Mouse (Mus musculus) neural tube, embryonic 11.5 days (tissue): ENCODE data around the gene Rgs9bp. TPM values are rescaled to one million over a fixed set of nuclear protein-coding genes. Genes with fewer than 3 reads are reported as not detected.

ENCODE experiments used
- ATAC-seq: fragments of 200-750 bp; cut with Nextera tagmentation; 2 replicates; pipeline ENCODE4 v1.8.0; 2017; ENCODE audit warnings: moderate number of reproducible peaks, mild to moderate bottlenecking, moderate TSS enrichment, moderate library complexity; ENCODE audit not compliant: insufficient read depth, low FRiP score, low TSS enrichment
- DNase-seq: peaks from one replicate; pipeline ENCODE4 v3.0.0-alpha.2; 2015; ENCODE audit warnings: low spot score
- H3K27ac ChIP-seq: fragments of 300-500 bp; sonication (generic); 2 replicates; pipeline ENCODE4 v1.5.1; 2014; ENCODE audit warnings: low read depth, mild to moderate bottlenecking, low read length
- H3K27me3 ChIP-seq: fragments of 300-500 bp; sonication (generic); 2 replicates; pipeline ENCODE4 v1.6.1; 2014; ENCODE audit warnings: mild to moderate bottlenecking, low read length, mixed read lengths; ENCODE audit not compliant: control insufficient read depth, insufficient read depth
- H3K36me3 ChIP-seq: fragments of 300-500 bp; sonication (generic); 2 replicates; pipeline ENCODE4 v1.6.1; 2014; ENCODE audit warnings: mild to moderate bottlenecking, low read length, moderate library complexity, mixed read lengths; ENCODE audit not compliant: control insufficient read depth, insufficient read depth
- H3K4me1 ChIP-seq: fragments of 300-500 bp; sonication (generic); 2 replicates; pipeline ENCODE4 v1.6.1; 2014; ENCODE audit warnings: low read length, mixed read lengths; ENCODE audit not compliant: control insufficient read depth, insufficient read depth
- H3K4me2 ChIP-seq: fragments of 300-500 bp; sonication (generic); 2 replicates; pipeline ENCODE4 v1.6.1; 2014; ENCODE audit warnings: low read depth, mild to moderate bottlenecking, moderate library complexity
- H3K4me3 ChIP-seq: fragments of 300-500 bp; sonication (generic); 2 replicates; pipeline ENCODE4 v1.5.1; 2014; ENCODE audit warnings: low read depth, low read length
- H3K9ac ChIP-seq: fragments of 300-500 bp; sonication (generic); 2 replicates; pipeline ENCODE4 v1.6.1; 2014; ENCODE audit warnings: mild to moderate bottlenecking, low read length
- H3K9me3 ChIP-seq: fragments of 300-500 bp; sonication (generic); 2 replicates; pipeline ENCODE4 v1.6.1; 2016; ENCODE audit warnings: low read length; ENCODE audit not compliant: control insufficient read depth
- WGBS: fragments of 180-500 bp; shearing (Covaris S2); extraction: QIAGEN DNeasy Blood & Tissue Kit; methylation state at CpG from one replicate; pipeline ENCODE4 v1.1.7; 2014; 5-methylcytosine and 5-hydroxymethylcytosine counted together
- polyA plus RNA-seq: library from polyadenylated mRNA; unstranded; fragments of >200 nt; fragmentation: Nextera tagmentation; extraction: Ambion mirVana; gene quantifications from 2 replicates; pipeline ENCODE4 v1.2.1, GENCODE M21; 2014

Gene Rgs9bp
- polyA plus RNA-seq, 1 experiment from 2014 or later, result 0.24 TPM

DNA sequence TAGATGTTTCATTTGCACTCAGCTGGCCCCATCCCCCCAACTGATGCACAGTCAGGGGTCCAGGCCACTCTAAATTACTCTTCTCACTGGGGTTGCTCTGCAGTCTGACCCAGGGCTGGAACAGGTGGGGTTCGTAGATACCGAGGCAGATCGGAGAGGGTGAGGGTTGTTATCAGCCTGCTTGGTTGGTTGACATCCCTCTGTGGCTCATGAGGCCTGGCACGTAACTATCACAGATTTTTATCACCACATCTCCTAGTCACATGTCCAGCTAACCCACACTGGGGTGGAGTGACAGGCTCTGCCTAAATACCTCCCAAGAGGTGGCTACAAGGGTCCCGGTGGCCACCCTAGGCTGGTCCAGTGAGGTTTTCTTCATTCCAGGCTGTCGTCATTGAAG is 15.7 kb upstream of the Rgs9bp start:
- Histone ChIP-seq H3K4me1 (no peaks in the 10 kb centered on the region), H3K36me3 (peaks cover 2% of the 10 kb centered on the region; the same call in 1 of the 2 replicates), H3K27ac (no peak overlapping the region), H3K27me3 (no peaks in the 10 kb centered on the region), H3K4me2 (no peak overlapping the region), H3K9ac (no peak overlapping the region), H3K4me3 (no peak overlapping the region), H3K9me3 (no peaks in the 10 kb centered on the region)
- no peak for DNase-seq
- 96% methylated on average over 6 of the region's 6 CpGs for WGBS
- no peak for ATAC-seq

- no peak for ATAC-seq
- Histone ChIP-seq H3K9me3 (no peaks in the 10 kb centered on the region), H3K4me3 (no peak overlapping the region), H3K4me1 (no peaks in the 10 kb centered on the region), H3K27ac (no peak overlapping the region), H3K36me3 (peaks cover 4% of the 10 kb centered on the region), H3K27me3 (no peaks in the 10 kb centered on the region), H3K9ac (no peak overlapping the region), H3K4me2 (no peak overlapping the region)
- no peak for DNase-seq
- WGBS, result 94% methylated on average over 10 of the region's 10 CpGs
Observed at GRCm38 (mm10) chr7:35600031-35600430, 14.6 kb upstream of the Rgs9bp start.

DNA sequence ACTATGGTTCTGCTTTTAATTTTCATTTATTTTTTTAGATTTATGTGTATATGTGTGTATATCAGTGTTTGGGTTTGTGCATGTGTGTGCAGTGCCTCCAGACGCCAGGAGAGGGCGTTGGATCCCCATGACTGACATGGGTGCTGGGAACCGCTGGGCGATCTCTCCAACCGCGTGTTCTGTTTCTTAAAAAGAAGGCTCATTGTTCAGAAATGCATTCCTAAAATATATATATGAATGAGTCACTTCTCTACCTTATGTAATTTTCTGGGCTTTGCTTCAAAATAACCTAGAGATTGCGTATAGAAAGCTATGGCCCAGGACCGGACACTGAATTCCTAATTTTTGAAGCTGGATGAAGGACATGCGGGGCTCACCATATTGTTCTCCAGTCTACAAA is 14.1 kb upstream of the Rgs9bp start:
- Histone ChIP-seq H3K4me3 (no peak overlapping the region), H3K36me3 (peaks cover 4% of the 10 kb centered on the region), H3K9me3 (no peaks in the 10 kb centered on the region), H3K4me1 (no peaks in the 10 kb centered on the region), H3K4me2 (no peak overlapping the region), H3K27ac (no peak overlapping the region), H3K9ac (no peak overlapping the region), H3K27me3 (no peaks in the 10 kb centered on the region)
- ATAC-seq (no peak), DNase-seq (no peak)
- WGBS, result 94% methylated on average over 9 of the region's 9 CpGs

GRCm38 (mm10) chr7:35594311-35594710 is 8.9 kb upstream of the Rgs9bp start:
- 86% methylated on average over 5 of the region's 5 CpGs for WGBS
- Histone ChIP-seq H3K36me3 (peaks cover 2% of the 10 kb centered on the region), H3K9ac (no peak overlapping the region), H3K4me1 (no peaks in the 10 kb centered on the region), H3K4me2 (no peak overlapping the region), H3K9me3 (no peaks in the 10 kb centered on the region), H3K4me3 (no peak overlapping the region), H3K27me3 (no peaks in the 10 kb centered on the region), H3K27ac (no peak overlapping the region)
- no peak for ATAC-seq
- no peak for DNase-seq

- no peak for ATAC-seq
- 94% methylated on average over 10 of the region's 10 CpGs for WGBS
Observed at GRCm38 (mm10) chr7:35590731-35591191, 5.4 kb upstream of the Rgs9bp start.

GRCm38 (mm10) chr7:35589485-35589884 is 4.1 kb upstream of the Rgs9bp start:
- no peaks in the 10 kb centered on the region for H3K9me3 ChIP-seq

More at GRCm38 (mm10) chr7:35590731-35591191, 5.4 kb upstream of the Rgs9bp start:
- Histone ChIP-seq H3K9ac (no peak overlapping the region), H3K27ac (no peak overlapping the region), H3K4me3 (no peak overlapping the region), H3K4me1 (peaks cover 5% of the 10 kb centered on the region; the same call in 1 of the 2 replicates), H3K4me2 (no peak overlapping the region), H3K27me3 (no peaks in the 10 kb centered on the region), H3K9me3 (no peaks in the 10 kb centered on the region), H3K36me3 (peaks cover 2% of the 10 kb centered on the region)
- no peak for DNase-seq

DNA sequence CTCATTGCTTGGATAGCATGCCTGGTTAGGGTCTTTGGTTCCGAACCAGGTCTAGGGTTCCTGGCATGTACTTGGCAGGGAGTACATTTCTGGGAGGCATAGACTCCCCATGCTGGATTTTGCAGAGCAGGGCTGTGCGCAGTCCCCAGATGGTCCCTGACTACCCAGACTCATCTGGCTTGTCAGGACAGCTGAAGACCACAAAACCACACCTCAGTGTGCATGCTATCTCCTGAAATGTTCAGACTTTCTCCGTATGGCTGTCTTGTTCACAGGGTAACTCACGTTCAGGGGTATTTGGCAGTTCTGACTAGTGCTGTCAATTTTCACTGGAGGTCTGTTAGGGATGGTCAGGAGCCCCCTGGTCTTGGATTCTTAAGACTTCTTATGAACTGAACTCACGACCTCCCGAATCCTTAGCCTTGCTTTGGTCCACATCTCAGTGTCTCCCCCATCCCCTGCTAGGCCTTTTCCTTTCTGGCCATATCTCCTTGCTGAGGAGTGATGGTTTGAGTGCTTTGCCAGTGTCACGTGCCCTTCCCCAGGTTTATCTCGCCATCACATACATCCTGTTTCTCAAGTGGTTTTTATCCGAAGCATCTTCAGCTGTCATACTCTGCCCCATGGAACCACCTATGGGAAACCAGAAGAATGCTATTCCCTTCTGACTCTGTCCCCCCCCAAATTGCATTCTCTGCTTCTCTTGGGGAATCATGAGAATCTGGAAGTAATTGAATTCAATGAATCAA is 3.5 kb upstream of the Rgs9bp start:
- DNase-seq (no peak), ATAC-seq (no peak)
- H3K9ac ChIP-seq, result no peak overlapping the region
- peaks cover 14% of the 10 kb centered on the region for H3K27me3 ChIP-seq
- H3K4me3 ChIP-seq, result no peak overlapping the region
- no peak overlapping the region for H3K27ac ChIP-seq
- no peaks in the 10 kb centered on the region for H3K9me3 ChIP-seq
- H3K4me2 ChIP-seq, result no peak overlapping the region
- 88% methylated on average over 9 of the region's 9 CpGs for WGBS
- H3K36me3 ChIP-seq, result no peaks in the 10 kb centered on the region; the same call in 1 of the 2 replicates
- H3K4me1 ChIP-seq, result peaks cover 9% of the 10 kb centered on the region

More at GRCm38 (mm10) chr7:35589485-35589884, 4.1 kb upstream of the Rgs9bp start:
- 85% methylated on average over 7 of the region's 7 CpGs for WGBS
- Histone ChIP-seq H3K27ac (no peak overlapping the region), H3K4me3 (no peak overlapping the region), H3K4me1 (peaks cover 7% of the 10 kb centered on the region), H3K36me3 (no peaks in the 10 kb centered on the region; the same call in 1 of the 2 replicates), H3K9ac (no peak overlapping the region), H3K27me3 (peaks cover 8% of the 10 kb centered on the region), H3K4me2 (no peak overlapping the region)
- DNase-seq, result no peak
- ATAC-seq, result no peak

DNA sequence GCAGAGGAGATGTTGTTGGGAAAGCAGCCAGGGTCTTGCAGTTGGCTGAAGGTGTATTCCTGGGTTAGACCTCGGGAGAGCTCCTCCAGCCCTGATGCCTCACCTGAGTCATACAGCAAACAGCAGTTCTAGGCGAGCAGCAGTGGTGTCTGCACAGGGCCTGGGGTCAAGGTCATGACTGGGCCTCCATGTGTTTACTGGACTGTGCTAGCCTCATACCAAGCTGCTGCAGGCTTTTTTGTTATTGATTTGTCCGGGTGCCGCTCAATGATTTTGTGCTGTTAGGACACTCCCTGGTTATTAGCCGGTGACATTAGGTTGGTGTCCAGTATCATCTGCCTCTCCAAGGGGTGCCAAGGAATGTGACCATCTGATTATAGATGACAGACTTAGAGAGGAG is 2.3 kb upstream of the Rgs9bp start:
- no peak for ATAC-seq
- 82% methylated on average over 5 of the region's 5 CpGs for WGBS
- no peaks in the 10 kb centered on the region; the same call in 1 of the 2 replicates for H3K36me3 ChIP-seq
- H3K27ac ChIP-seq, result no peak overlapping the region
- no peak for DNase-seq
- peaks cover 9% of the 10 kb centered on the region for H3K4me1 ChIP-seq
- no peak overlapping the region for H3K4me2 ChIP-seq
- H3K9ac ChIP-seq, result no peak overlapping the region
- peaks cover 21% of the 10 kb centered on the region for H3K27me3 ChIP-seq
- no peaks in the 10 kb centered on the region for H3K9me3 ChIP-seq
- no peak overlapping the region for H3K4me3 ChIP-seq

GRCm38 (mm10) chr7:35586906-35587445 is 1.6 kb upstream of the Rgs9bp start:
- peaks cover 9% of the 10 kb centered on the region for H3K4me1 ChIP-seq
- no peaks in the 10 kb centered on the region for H3K9me3 ChIP-seq
- peak overlapping the region; percentile 83 for H3K9ac ChIP-seq
- peak overlapping the region; percentile 100 for H3K4me2 ChIP-seq
- ATAC-seq (no peak), DNase-seq (no peak)
- peaks cover 21% of the 10 kb centered on the region for H3K27me3 ChIP-seq
- peak overlapping the region; percentile 82 for H3K4me3 ChIP-seq
- no peak overlapping the region for H3K27ac ChIP-seq
- H3K36me3 ChIP-seq, result no peaks in the 10 kb centered on the region
- 24% methylated on average over 15 of the region's 15 CpGs for WGBS
